Mouse (Mus musculus): ENCODE measurements around the gene Csn2.

The Csn2 gene
- long read RNA-seq, experiment 1: 0 reads
- long read RNA-seq, experiment 2: 0 reads

DNA sequence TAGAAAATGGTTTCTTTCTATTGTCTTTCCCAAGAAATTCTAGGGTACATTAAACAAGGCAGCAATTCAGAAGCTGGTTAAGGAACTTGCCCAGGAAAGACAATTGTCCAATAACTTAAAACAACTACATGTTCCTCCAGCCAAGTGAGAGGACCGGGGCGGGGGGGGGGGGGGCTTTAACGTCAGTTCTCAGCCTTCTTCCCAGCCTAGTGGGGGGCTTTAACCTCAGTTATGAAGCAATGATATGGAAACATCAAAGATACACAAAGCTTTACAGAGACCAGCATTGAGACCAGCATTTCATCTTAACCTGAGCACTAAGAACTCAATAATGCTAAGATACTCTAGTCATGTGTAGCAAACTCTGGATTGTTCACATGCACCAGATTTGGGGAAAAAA lies at the start of gene Csn2:
Gene Csn2 (minus strand): TSS at position 101 of the 400 bp plus-strand sequence.
- intact Hi-C loops (cut with DNase I): no loop called here

DNA sequence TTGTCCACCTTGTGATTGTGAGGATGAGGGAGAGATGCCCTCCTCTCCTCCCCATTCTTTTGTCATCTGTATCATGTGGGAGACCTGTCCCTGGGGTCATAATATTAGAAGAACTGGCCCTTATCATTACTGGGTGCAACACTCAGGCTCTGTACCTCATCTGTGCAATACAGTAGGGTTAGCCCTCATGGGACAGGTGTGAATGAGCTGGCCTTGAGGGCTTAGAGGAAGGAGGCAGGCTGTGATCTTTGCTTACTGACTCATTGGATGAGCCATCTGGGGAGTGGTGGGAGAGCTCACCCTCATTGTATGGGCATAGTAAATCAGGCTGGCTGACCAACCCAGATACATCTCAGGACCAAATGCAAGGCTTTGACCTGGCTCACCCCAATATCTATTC lies 35.4 kb upstream of the Csn2 start:
- intact Hi-C loops (cut with DNase I): no loop called here

DNA sequence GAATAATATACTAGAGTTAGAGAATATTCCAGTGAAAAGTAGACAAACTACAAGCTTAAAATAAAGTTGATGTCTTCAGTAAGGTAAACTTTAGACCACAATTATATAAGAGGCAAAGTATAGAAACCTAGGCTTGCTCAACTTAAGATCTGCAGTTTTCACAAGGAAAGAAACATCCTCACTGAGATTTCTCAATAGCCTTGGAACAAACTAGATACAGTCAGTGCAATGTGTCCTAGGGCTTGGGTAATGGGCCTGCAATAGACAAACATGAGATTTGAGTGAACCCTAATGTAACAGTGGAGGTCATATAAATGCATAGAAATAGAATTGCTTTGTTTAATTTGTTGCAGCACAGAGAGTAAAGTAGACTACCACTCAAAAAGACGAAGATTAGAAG lies 6.5 kb upstream of the Csn2 start:
- intact Hi-C loops (cut with DNase I): no loop called here

DNA sequence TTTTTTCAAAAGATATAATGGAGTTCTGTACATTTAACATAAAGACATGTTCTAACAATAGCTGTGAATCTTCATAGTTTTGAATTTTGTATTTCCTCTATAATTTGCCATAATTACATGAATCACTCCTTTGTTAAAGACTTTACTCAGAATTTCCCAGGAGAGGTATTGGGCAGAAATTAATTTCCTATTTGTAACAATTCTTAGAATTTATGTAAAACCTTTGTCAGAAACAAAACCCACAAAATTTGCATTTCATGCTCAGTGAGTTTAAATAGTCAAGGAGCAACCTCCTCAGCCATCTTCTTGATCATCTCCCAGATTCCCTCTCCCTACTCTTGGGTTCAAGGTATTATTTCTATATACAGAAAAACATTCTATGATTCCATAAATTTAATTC lies 33.5 kb downstream of the Csn2 start, which contains the start of gene Csn1s1:
Gene Csn1s1 (plus strand): TSS at position 301 of the 400 bp plus-strand sequence.
- intact Hi-C loops (cut with DNase I): no loop called here

DNA sequence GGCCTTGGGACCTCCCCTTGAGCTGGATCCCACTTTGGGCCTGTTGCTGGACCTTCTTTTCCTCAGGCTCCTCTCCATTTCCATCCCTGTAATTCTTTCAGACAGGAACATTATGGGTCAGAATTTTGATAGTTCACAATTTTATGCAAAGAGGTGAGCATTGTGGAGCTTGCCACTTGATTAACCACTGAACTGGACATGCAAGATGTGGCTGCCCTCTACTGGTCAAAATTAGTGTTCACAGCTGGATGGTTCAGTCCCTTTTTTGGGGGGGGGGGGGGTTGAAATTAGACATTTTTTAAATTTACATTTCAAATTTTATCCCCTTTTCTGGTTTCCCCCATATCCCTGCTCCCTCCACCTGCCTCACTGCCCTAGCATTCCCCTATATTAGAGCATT lies 56.6 kb downstream of the Csn2 start:
- intact Hi-C loops (cut with DNase I): loop anchor here (5.0 kb wide), 1 partner anchor 80 kb away; no protein-coding TSS in a partner anchor
